Mouse (Mus musculus): ENCODE results near the gene Rita1. TPM values are rescaled to one million over a fixed set of nuclear protein-coding genes. Genes with fewer than 3 reads are reported as not detected.

The Rita1 gene
- polyA plus RNA-seq, 1 experiment from 2014 or later, result 12.8 TPM

- no peak overlapping the region for H3K4me3 ChIP-seq (ENCODE audit: low read length)
- H3K36me3 ChIP-seq (ENCODE audit: control insufficient read depth, insufficient read depth, low read length), result no peaks in the 10 kb centered on the region
- 33% methylated on average over 28 of the region's 28 CpGs for WGBS
- H3K9ac ChIP-seq (ENCODE audit: low read depth, low read length), result peak overlapping the region; percentile 17
- no peaks in the 10 kb centered on the region for H3K27me3 ChIP-seq (replicated peaks; ENCODE audit: control insufficient read depth, insufficient read depth, low read length)
- H3K9me3 ChIP-seq (ENCODE audit: control insufficient read depth, low read length), result no peaks in the 10 kb centered on the region
- ATAC-seq, result peak; percentile 73
- peak overlapping the region; percentile 27; the same call in 1 of the 2 replicates for H3K4me2 ChIP-seq (ENCODE audit: low read depth, low read length)
- peak overlapping the region; percentile 89 for H3K27ac ChIP-seq (ENCODE audit: low read length)
- H3K4me1 ChIP-seq (ENCODE audit: control insufficient read depth, insufficient read depth, low read length), result peaks cover 89% of the 10 kb centered on the region
Observed at GRCm38 (mm10) chr5:120562956-120563913, 49.2 kb downstream of the Rita1 start.

- peak overlapping the region; percentile 39 for H3K4me3 ChIP-seq (ENCODE audit: low read length)
- H3K9me3 ChIP-seq (ENCODE audit: control insufficient read depth, low read length), result no peaks in the 10 kb centered on the region
- peak overlapping the region; percentile 84 for H3K27ac ChIP-seq (ENCODE audit: low read length)
- H3K4me2 ChIP-seq (ENCODE audit: low read depth, low read length), result peak overlapping the region; percentile 49
- no peaks in the 10 kb centered on the region for H3K27me3 ChIP-seq (replicated peaks; ENCODE audit: control insufficient read depth, insufficient read depth, low read length)
- peak; percentile 47 for ATAC-seq
- H3K36me3 ChIP-seq (ENCODE audit: control insufficient read depth, insufficient read depth, low read length), result peaks cover 6% of the 10 kb centered on the region; the same call in 1 of the 2 replicates
- peaks cover 65% of the 10 kb centered on the region for H3K4me1 ChIP-seq (ENCODE audit: control insufficient read depth, insufficient read depth, low read length)
- H3K9ac ChIP-seq (ENCODE audit: low read depth, low read length), result peak overlapping the region; percentile 56
- WGBS, result 4% methylated on average over 16 of the region's 16 CpGs
Observed at GRCm38 (mm10) chr5:120560616-120561311, 51.6 kb downstream of the Rita1 start.

- H3K27ac ChIP-seq (ENCODE audit: low read length), result peak overlapping the region; percentile 84
- peak overlapping the region; percentile 39 for H3K4me3 ChIP-seq (ENCODE audit: low read length)
- 42% methylated on average over 9 of the region's 9 CpGs for WGBS
- ATAC-seq, result no peak
- peaks cover 59% of the 10 kb centered on the region for H3K4me1 ChIP-seq (ENCODE audit: control insufficient read depth, insufficient read depth, low read length)
- H3K9ac ChIP-seq (ENCODE audit: low read depth, low read length), result peak overlapping the region; percentile 56
- peak overlapping the region; percentile 49 for H3K4me2 ChIP-seq (ENCODE audit: low read depth, low read length)
- H3K27me3 ChIP-seq (replicated peaks; ENCODE audit: control insufficient read depth, insufficient read depth, low read length), result no peaks in the 10 kb centered on the region
- H3K9me3 ChIP-seq (ENCODE audit: control insufficient read depth, low read length), result no peaks in the 10 kb centered on the region
- peaks cover 9% of the 10 kb centered on the region for H3K36me3 ChIP-seq (ENCODE audit: control insufficient read depth, insufficient read depth, low read length)
Observed at GRCm38 (mm10) chr5:120560129-120560615, 52.2 kb downstream of the Rita1 start.

DNA sequence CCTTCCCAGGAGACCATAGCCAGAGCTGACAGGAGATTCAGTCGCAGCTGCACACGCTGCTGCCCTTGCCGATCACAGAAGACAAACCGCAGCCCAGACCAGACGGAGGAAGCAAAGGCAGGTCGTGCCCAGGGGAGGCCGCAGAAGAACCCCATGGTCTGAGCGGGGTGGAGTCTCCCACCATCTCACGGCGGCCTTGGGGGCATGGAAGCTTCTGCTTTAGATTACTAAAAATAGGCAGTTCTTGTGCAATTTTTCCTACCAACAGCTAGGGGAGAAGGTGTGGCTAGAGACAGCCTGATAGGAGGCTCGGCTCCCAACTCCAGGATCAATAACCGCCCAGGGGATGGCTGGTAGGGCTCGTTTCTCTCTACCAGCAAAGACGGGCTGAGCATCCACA lies 53.6 kb downstream of the Rita1 start:
- H3K9ac ChIP-seq (ENCODE audit: low read depth, low read length), result peak overlapping the region; percentile 45
- H3K4me1 ChIP-seq (ENCODE audit: control insufficient read depth, insufficient read depth, low read length), result peaks cover 47% of the 10 kb centered on the region
- 43% methylated on average over 14 of the region's 14 CpGs for WGBS
- peak; percentile 24; the same call in 1 of the 2 replicates for ATAC-seq
- no peaks in the 10 kb centered on the region for H3K27me3 ChIP-seq (replicated peaks; ENCODE audit: control insufficient read depth, insufficient read depth, low read length)
- H3K36me3 ChIP-seq (ENCODE audit: control insufficient read depth, insufficient read depth, low read length), result peaks cover 15% of the 10 kb centered on the region
- peak overlapping the region; percentile 45; the same call in 1 of the 2 replicates for H3K27ac ChIP-seq (ENCODE audit: low read length)
- H3K4me3 ChIP-seq (ENCODE audit: low read length), result peak overlapping the region; percentile 26
- H3K4me2 ChIP-seq (ENCODE audit: low read depth, low read length), result peak overlapping the region; percentile 30
- H3K9me3 ChIP-seq (ENCODE audit: control insufficient read depth, low read length), result no peaks in the 10 kb centered on the region

- ATAC-seq, result no peak
- peaks cover 40% of the 10 kb centered on the region for H3K4me1 ChIP-seq (ENCODE audit: control insufficient read depth, insufficient read depth, low read length)
- H3K9ac ChIP-seq (ENCODE audit: low read depth, low read length), result no peak overlapping the region; the same call in 1 of the 2 replicates
- H3K9me3 ChIP-seq (ENCODE audit: control insufficient read depth, low read length), result no peaks in the 10 kb centered on the region
- H3K4me2 ChIP-seq (ENCODE audit: low read depth, low read length), result no peak overlapping the region
- H3K36me3 ChIP-seq (ENCODE audit: control insufficient read depth, insufficient read depth, low read length), result peaks cover 19% of the 10 kb centered on the region
- H3K4me3 ChIP-seq (ENCODE audit: low read length), result no peak overlapping the region
- no peaks in the 10 kb centered on the region for H3K27me3 ChIP-seq (replicated peaks; ENCODE audit: control insufficient read depth, insufficient read depth, low read length)
- 67% methylated on average over 8 of the region's 8 CpGs for WGBS
- H3K27ac ChIP-seq (ENCODE audit: low read length), result 0 out of 2 replicates have a peak overlapping the region, but pooled peaks have one; percentile 45
Observed at GRCm38 (mm10) chr5:120558041-120558440, 54.3 kb downstream of the Rita1 start.

- WGBS, result 89% methylated on average over 24 of the region's 24 CpGs
- Histone ChIP-seq H3K9me3 (ENCODE audit: control insufficient read depth, low read length) (no peaks in the 10 kb centered on the region), H3K27ac (ENCODE audit: low read length) (no peak overlapping the region), H3K9ac (ENCODE audit: low read depth, low read length) (no peak overlapping the region), H3K4me3 (ENCODE audit: low read length) (no peak overlapping the region), H3K4me2 (ENCODE audit: low read depth, low read length) (no peak overlapping the region), H3K4me1 (ENCODE audit: control insufficient read depth, insufficient read depth, low read length) (peaks cover 23% of the 10 kb centered on the region), H3K27me3 (replicated peaks; ENCODE audit: control insufficient read depth, insufficient read depth, low read length) (no peaks in the 10 kb centered on the region), H3K36me3 (ENCODE audit: control insufficient read depth, insufficient read depth, low read length) (peaks cover 22% of the 10 kb centered on the region)
- ATAC-seq, result no peak
Observed at GRCm38 (mm10) chr5:120555871-120556270, 56.5 kb downstream of the Rita1 start.

DNA sequence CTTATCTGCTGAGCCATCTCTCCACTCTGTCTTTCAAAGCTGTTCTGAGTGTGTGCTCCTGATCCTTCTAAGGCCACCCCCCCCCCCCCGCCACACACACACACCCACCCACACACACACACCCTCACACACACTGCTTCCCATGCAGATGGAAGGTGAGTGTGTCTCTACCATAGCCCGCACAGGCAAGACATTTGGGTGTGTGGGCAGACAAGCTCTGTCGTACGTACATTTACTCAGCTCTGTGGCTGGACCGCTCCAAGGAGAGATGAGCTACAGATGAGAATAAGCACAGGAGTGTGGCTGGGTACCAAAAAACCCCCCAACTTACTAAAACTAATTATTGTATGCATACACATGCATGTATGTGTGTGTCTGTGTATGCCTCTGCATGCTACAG lies 61.7 kb downstream of the Rita1 start:
- no peaks in the 10 kb centered on the region for H3K27me3 ChIP-seq (replicated peaks; ENCODE audit: control insufficient read depth, insufficient read depth, low read length)

DNA sequence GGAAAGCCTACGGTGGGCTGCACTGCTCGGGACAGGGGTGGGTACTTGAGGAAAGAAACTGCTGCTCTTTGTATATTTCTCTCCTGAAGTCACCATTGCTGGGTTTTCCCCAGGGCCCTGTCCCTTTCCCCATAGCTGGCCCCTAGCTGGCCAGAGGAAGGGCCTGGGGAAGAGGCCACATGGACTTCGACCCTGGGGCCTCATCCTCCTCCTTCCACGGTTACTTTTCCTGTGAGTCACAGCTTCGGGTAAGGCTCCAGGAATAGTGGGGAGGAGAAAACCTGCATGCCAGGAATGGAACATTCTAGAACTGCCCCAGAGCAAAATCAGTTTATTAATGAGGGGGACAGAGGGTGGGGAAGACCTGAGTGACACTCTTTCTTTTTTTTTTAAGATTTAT lies 62.3 kb downstream of the Rita1 start:
- Histone ChIP-seq H3K4me2 (ENCODE audit: low read depth, low read length) (no peak overlapping the region), H3K36me3 (ENCODE audit: control insufficient read depth, insufficient read depth, low read length) (peaks cover 15% of the 10 kb centered on the region), H3K27me3 (replicated peaks; ENCODE audit: control insufficient read depth, insufficient read depth, low read length) (no peaks in the 10 kb centered on the region), H3K4me1 (ENCODE audit: control insufficient read depth, insufficient read depth, low read length) (peaks cover 3% of the 10 kb centered on the region; the same call in 1 of the 2 replicates), H3K27ac (ENCODE audit: low read length) (peak overlapping the region; percentile 64), H3K4me3 (ENCODE audit: low read length) (no peak overlapping the region), H3K9ac (ENCODE audit: low read depth, low read length) (peak overlapping the region; percentile 36; the same call in 1 of the 2 replicates), H3K9me3 (ENCODE audit: control insufficient read depth, low read length) (no peaks in the 10 kb centered on the region)
- peak; percentile 78 for ATAC-seq
- WGBS, result 76% methylated on average over 5 of the region's 5 CpGs

More for the DNA sequence above, 61.7 kb downstream of the Rita1 start:
- WGBS, result 91% methylated on average over 5 of the region's 5 CpGs
- ATAC-seq, result no peak
- Histone ChIP-seq H3K4me3 (ENCODE audit: low read length) (no peak overlapping the region), H3K9ac (ENCODE audit: low read depth, low read length) (no peak overlapping the region), H3K4me2 (ENCODE audit: low read depth, low read length) (no peak overlapping the region), H3K27ac (ENCODE audit: low read length) (no peak overlapping the region), H3K4me1 (ENCODE audit: control insufficient read depth, insufficient read depth, low read length) (peaks cover 3% of the 10 kb centered on the region; the same call in 1 of the 2 replicates), H3K36me3 (ENCODE audit: control insufficient read depth, insufficient read depth, low read length) (peaks cover 18% of the 10 kb centered on the region), H3K9me3 (ENCODE audit: control insufficient read depth, low read length) (no peaks in the 10 kb centered on the region)

Data from intestine, embryonic 16.5 days (tissue).